Mouse (Mus musculus): ENCODE results near the gene Rpl32. TPM values are rescaled to one million over a fixed set of nuclear protein-coding genes. Genes with fewer than 3 reads are reported as not detected.

Gene Rpl32
- polyA plus RNA-seq, 1 experiment from 2014 or later = 1,385 TPM

GRCm38 (mm10) chr6:115807464-115808195 lies 917 bp downstream of the Rpl32 start:
- H3K27me3 ChIP-seq = no peaks in the 10 kb centered on the region
- H3K36me3 ChIP-seq = peaks cover 45% of the 10 kb centered on the region
- no peaks in the 10 kb centered on the region for H3K9me3 ChIP-seq
- H3K27ac ChIP-seq = peak overlapping the region; percentile 97
- peak overlapping the region; percentile 100 for H3K9ac ChIP-seq (replicated peaks)
- peaks cover 27% of the 10 kb centered on the region for H3K4me1 ChIP-seq (replicated peaks)
- ATAC-seq = no peak
- H3K4me3 ChIP-seq (replicated peaks) = peak overlapping the region; percentile 99
- 4% methylated on average over 15 of the region's 15 CpGs for WGBS
- peak overlapping the region; percentile 90 for H3K4me2 ChIP-seq (replicated peaks)

DNA sequence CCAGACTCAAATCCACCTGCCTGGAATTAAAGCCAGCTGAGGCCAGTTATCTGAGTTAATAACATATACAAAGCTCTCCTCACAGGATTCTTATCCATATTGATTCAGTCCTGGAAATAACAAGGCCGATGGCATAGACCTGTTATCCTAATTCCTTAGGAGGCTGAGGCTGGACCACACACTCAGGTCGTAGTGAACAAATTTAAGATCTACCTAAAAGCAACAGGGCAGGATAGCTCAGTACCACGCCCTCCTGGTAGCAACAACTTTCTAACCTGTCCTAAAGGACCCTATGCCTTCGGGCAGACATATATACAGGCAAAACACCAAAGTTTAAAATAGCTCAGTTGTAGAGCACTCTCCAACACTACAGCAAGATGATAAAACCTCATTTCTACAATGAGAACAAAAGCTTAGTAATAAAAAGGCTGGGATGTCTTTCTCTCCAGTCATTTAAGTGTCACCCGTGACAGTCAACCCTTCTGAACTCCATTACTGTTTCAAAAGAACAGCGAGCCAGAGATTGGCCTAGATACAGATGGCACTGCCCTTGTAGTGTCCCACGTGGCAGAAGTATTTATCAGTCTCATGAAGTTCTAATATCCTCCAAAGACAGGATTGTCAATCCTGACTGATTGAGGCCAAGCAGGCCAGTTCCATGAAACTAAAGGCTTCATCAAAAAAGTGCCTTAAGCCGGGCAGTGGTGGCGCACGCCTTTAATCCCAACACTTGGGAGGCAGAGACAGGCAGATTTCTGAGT lies 3.9 kb downstream of the Rpl32 start:
- Histone ChIP-seq H3K9me3 (no peaks in the 10 kb centered on the region), H3K4me2 (replicated peaks) (no peak overlapping the region), H3K27me3 (no peaks in the 10 kb centered on the region), H3K27ac (no peak overlapping the region), H3K36me3 (peaks cover 72% of the 10 kb centered on the region), H3K4me3 (replicated peaks) (no peak overlapping the region), H3K4me1 (replicated peaks) (peaks cover 27% of the 10 kb centered on the region), H3K9ac (replicated peaks) (no peak overlapping the region)
- WGBS = 66% methylated on average over 10 of the region's 10 CpGs
- no peak for ATAC-seq

DNA sequence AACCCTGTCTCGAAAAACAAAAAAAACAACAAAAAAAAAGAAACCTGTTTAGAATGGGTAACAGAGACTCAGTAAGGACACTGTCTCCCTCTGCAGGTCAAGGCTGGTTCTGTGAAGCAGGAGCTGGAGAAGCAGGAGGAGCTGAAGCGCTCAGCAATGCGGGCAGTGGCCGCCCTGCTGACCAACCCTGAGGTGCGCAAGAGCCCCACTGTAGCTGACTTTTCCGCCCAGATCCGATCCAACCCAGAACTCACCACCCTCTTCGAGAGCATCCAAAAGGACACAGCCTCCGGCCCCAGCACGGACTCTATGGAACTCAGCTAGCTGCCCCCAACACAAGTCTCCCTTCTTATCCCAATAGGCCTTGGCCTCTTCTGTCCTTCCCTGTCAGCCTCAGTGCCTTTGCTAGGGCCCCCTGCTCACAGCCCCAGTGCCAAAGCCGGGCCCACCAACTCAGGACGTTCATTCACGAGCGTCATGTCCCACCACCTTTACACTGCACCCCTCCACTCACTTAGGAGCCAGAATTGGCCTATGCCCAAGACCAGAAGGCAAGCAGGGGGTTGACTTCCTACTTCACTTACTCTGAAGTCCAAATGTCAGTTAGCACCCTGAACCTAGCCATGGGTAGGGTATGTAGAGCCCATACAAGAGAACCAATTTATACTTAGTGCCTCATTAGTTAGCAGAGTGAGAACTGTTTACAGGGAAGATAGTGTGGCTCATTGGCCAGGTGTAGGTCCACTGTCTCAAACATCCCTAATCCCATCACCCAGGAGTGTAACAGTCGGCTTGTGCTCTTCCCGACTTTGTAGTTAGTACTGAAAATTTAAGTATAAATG lies 4.8 kb downstream of the Rpl32 start:
- Histone ChIP-seq H3K4me2 (replicated peaks) (no peak overlapping the region), H3K9ac (replicated peaks) (no peak overlapping the region), H3K9me3 (no peaks in the 10 kb centered on the region), H3K27me3 (no peaks in the 10 kb centered on the region), H3K4me1 (replicated peaks) (peaks cover 27% of the 10 kb centered on the region), H3K27ac (peak overlapping the region; percentile 42; the same call in 1 of the 2 replicates), H3K36me3 (peaks cover 80% of the 10 kb centered on the region), H3K4me3 (replicated peaks) (no peak overlapping the region)
- ATAC-seq = peak; percentile 53
- WGBS = 53% methylated on average over 16 of the region's 16 CpGs

DNA sequence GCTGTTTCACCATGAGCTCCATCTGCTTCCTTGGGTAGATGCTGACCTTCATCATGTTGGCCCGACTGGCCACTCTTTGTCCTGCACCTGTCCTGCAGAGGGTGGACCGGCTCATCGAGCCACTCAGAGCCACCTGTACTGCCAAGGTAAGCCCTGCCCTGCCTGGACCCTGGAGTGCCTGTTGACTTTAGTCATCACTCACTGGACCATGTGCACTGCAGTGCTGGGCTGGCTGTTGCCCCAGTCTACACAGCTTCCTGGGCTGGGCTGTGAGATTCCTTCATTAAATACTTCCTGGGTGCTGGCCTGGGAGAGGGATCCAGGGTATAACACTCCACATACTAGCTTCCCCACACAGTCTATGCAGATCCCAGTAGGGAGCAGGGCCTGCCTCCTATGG lies 6.7 kb downstream of the Rpl32 start:
- Histone ChIP-seq H3K27ac (no peak overlapping the region), H3K27me3 (no peaks in the 10 kb centered on the region), H3K4me2 (replicated peaks) (no peak overlapping the region), H3K36me3 (peaks cover 94% of the 10 kb centered on the region), H3K9me3 (no peaks in the 10 kb centered on the region), H3K4me3 (replicated peaks) (no peak overlapping the region), H3K9ac (replicated peaks) (no peak overlapping the region), H3K4me1 (replicated peaks) (peaks cover 17% of the 10 kb centered on the region)
- no peak for ATAC-seq
- 94% methylated on average over 3 of the region's 3 CpGs for WGBS

- no peak for ATAC-seq
- H3K27me3 ChIP-seq = no peaks in the 10 kb centered on the region
- WGBS = 92% methylated on average over 21 of the region's 21 CpGs
- no peaks in the 10 kb centered on the region for H3K4me1 ChIP-seq (replicated peaks)
- H3K27ac ChIP-seq = no peak overlapping the region
- H3K36me3 ChIP-seq = peaks cover 99% of the 10 kb centered on the region
- H3K4me2 ChIP-seq (replicated peaks) = no peak overlapping the region
- no peaks in the 10 kb centered on the region for H3K9me3 ChIP-seq
- H3K9ac ChIP-seq (replicated peaks) = no peak overlapping the region
- no peak overlapping the region for H3K4me3 ChIP-seq (replicated peaks)
Observed at GRCm38 (mm10) chr6:115792691-115793215, 15.8 kb downstream of the Rpl32 start.

- H3K27ac ChIP-seq = no peak overlapping the region
- ATAC-seq = 0 out of 2 replicates have a peak, but pooled peaks have one; percentile 14
- peaks cover 99% of the 10 kb centered on the region for H3K36me3 ChIP-seq
- H3K4me3 ChIP-seq (replicated peaks) = no peak overlapping the region
- no peaks in the 10 kb centered on the region for H3K9me3 ChIP-seq
- 93% methylated on average over 34 of the region's 34 CpGs for WGBS
- H3K4me1 ChIP-seq (replicated peaks) = no peaks in the 10 kb centered on the region
- H3K27me3 ChIP-seq = no peaks in the 10 kb centered on the region
- H3K4me2 ChIP-seq (replicated peaks) = no peak overlapping the region
- H3K9ac ChIP-seq (replicated peaks) = no peak overlapping the region; the same call in 1 of the 2 replicates
Observed at GRCm38 (mm10) chr6:115791842-115792686, 16.5 kb downstream of the Rpl32 start.

DNA sequence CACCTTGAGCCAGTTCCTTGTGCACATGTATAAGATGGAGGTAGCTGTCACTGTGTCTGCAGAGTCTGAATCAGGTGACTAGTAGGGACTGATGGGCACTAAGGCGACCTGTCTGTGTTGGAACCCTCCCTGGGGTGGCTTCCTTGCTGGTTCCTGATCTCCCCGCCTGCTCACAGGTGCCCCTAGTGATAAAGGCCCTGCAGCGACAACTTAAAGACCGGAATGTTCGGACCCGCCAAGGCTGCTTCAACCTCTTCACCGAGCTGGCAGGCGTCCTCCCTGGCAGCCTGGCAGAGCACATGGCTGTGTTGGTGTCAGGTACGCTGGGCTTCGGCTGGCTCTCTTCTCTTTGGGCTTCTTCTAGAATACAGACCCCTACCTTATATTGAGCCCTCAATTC lies 17.5 kb downstream of the Rpl32 start:
- H3K4me2 ChIP-seq (replicated peaks) = no peak overlapping the region
- ATAC-seq = no peak
- H3K4me3 ChIP-seq (replicated peaks) = no peak overlapping the region
- H3K4me1 ChIP-seq (replicated peaks) = no peaks in the 10 kb centered on the region
- no peaks in the 10 kb centered on the region for H3K9me3 ChIP-seq
- H3K9ac ChIP-seq (replicated peaks) = no peak overlapping the region
- H3K27me3 ChIP-seq = no peaks in the 10 kb centered on the region
- H3K36me3 ChIP-seq = peaks cover 99% of the 10 kb centered on the region
- 82% methylated on average over 10 of the region's 10 CpGs for WGBS
- no peak overlapping the region for H3K27ac ChIP-seq

- H3K27ac ChIP-seq = no peak overlapping the region
- no peaks in the 10 kb centered on the region for H3K9me3 ChIP-seq
- H3K27me3 ChIP-seq = no peaks in the 10 kb centered on the region
- ATAC-seq = no peak
- no peaks in the 10 kb centered on the region for H3K4me1 ChIP-seq (replicated peaks)
- peaks cover 84% of the 10 kb centered on the region for H3K36me3 ChIP-seq
- no peak overlapping the region for H3K4me3 ChIP-seq (replicated peaks)
- H3K9ac ChIP-seq (replicated peaks) = no peak overlapping the region
- 95% methylated on average over 3 of the region's 3 CpGs for WGBS
- H3K4me2 ChIP-seq (replicated peaks) = no peak overlapping the region
Observed at GRCm38 (mm10) chr6:115782781-115783180, 25.8 kb downstream of the Rpl32 start.

DNA sequence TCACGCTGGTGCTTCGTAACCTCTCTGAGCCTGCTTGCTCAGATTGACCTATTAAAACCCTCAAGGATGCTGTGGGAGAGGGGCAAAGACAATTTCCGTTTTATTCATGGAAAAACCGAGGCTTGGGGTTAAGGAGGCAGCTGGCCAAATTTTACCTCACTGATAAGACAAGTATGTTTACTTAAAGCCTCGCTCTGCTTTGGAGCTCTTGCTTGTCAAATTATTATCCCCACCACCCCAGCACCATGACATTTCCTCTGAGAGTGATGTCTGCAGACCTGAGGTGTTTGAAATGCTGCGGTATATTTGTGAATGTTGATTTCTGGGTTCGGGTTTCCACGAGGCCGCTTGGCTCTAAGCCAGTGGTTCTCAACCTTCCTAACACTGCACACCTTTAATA lies 32.2 kb downstream of the Rpl32 start:
- ATAC-seq = no peak
- Histone ChIP-seq H3K4me1 (replicated peaks) (peaks cover 31% of the 10 kb centered on the region), H3K9ac (replicated peaks) (peak overlapping the region; percentile 41; the same call in 1 of the 2 replicates), H3K4me3 (replicated peaks) (peak overlapping the region; percentile 75), H3K4me2 (replicated peaks) (peak overlapping the region; percentile 77), H3K27ac (no peak overlapping the region), H3K9me3 (no peaks in the 10 kb centered on the region), H3K36me3 (peaks cover 20% of the 10 kb centered on the region), H3K27me3 (no peaks in the 10 kb centered on the region)
- 76% methylated on average over 9 of the region's 9 CpGs for WGBS

- Histone ChIP-seq H3K4me1 (replicated peaks) (peaks cover 31% of the 10 kb centered on the region), H3K27me3 (no peaks in the 10 kb centered on the region), H3K4me2 (replicated peaks) (peak overlapping the region; percentile 77), H3K27ac (no peak overlapping the region; the same call in 1 of the 2 replicates), H3K4me3 (replicated peaks) (peak overlapping the region; percentile 75), H3K9ac (replicated peaks) (peak overlapping the region; percentile 87), H3K9me3 (no peaks in the 10 kb centered on the region), H3K36me3 (peaks cover 15% of the 10 kb centered on the region)
- ATAC-seq = no peak
- WGBS = 52% methylated on average over 3 of the region's 3 CpGs
Observed at GRCm38 (mm10) chr6:115775838-115776237, 32.7 kb downstream of the Rpl32 start.

GRCm38 (mm10) chr6:115774501-115774921 lies 34.0 kb downstream of the Rpl32 start, which contains the start of gene Cand2:
TSS of gene Cand2 (plus strand) at chr6:115774538.
- WGBS = 0% methylated on average over 19 of the region's 28 CpGs

More at GRCm38 (mm10) chr6:115774501-115774921, 34.0 kb downstream of the Rpl32 start, which contains the start of gene Cand2:
- peak within 1 kb of the TSS; percentile 76 for H3K27ac ChIP-seq
- no peaks in the 10 kb centered on the region for H3K9me3 ChIP-seq
- ATAC-seq = peak; percentile 87
- H3K4me2 ChIP-seq (replicated peaks) = peak within 1 kb of the TSS; percentile 77
- H3K36me3 ChIP-seq = peaks cover 6% of the 10 kb centered on the region; the same call in 1 of the 2 replicates
- peak within 1 kb of the TSS; percentile 87 for H3K9ac ChIP-seq (replicated peaks)
- peaks cover 31% of the 10 kb centered on the region for H3K4me1 ChIP-seq (replicated peaks)
- H3K4me3 ChIP-seq (replicated peaks) = peak within 1 kb of the TSS; percentile 75
- no peaks in the 10 kb centered on the region for H3K27me3 ChIP-seq

Data from midbrain, embryonic 13.5 days (tissue).